Mouse (Mus musculus): ENCODE data around the gene Gprasp2. TPM values are rescaled to one million over a fixed set of nuclear protein-coding genes. Genes with fewer than 3 reads are reported as not detected.
"Not testable (repeated sequence)": the region's sequence is repeated elsewhere in the genome, so short reads cannot be mapped to it uniquely, and the experiment has no call there.

The Gprasp2 gene
- total RNA-seq (2021), result 10 to 100 TPM; 20.6 to 22.5 TPM
- long read RNA-seq, experiment 1, partial matches to known transcripts, result 0 of 3 reads
- long read RNA-seq, experiment 1, other reads (novel, unspliced or antisense), result 1 of 3 reads
- long read RNA-seq, experiment 2, partial matches to known transcripts, result 10 of 16 reads
- long read RNA-seq, experiment 2, other reads (novel, unspliced or antisense), result 3 of 16 reads

DNA sequence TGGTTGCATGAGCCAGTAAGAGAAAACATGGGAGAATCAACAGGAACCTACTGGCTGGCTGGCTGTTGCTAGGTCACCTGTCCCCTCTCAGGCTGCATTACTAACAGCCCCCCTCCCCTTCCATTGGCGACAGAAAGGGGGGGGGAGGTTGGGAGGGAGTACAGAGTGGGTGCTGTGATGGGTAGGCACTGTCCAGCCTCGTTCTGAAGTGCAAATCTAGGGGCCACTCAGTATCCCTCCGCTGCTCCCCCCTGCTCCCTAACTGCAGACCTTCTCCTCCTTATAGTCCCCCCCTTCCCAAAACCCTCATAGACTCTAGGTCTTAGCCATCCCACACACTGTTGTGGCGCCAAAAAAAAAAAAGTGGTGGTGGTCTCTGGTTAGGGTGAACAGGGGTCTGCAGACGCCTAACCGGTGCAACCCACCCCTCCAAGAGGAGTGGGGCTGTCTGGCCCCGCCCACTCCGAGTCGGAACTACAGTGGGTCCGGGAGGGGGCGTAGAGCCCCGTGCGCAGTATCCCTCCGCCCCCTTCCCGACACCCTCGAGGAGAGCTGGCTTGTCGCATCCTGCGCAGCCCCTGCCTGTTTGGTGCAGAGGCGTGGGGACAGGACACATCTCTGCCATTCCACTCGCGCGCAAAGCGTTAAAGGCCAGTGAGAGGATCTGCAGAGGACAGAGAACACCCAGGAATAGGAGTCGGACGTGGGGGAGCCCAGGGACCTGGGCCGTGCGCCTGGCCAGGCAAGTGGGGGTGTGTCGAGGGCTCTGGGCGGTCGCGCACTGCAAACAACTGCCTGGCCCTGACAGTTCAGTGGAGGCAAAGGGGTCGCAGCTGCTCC is at the start of gene Gprasp2:
Gene Gprasp2, plus strand, starts transcription at position 514 of the 840 bp plus-strand sequence.
- DNase-seq, result peak; percentile 19 to 40

GRCm38 (mm10) chrX:135791536-135791935 is 47.3 kb upstream of the Gprasp2 start:
- DNase-seq, result no peak

DNA sequence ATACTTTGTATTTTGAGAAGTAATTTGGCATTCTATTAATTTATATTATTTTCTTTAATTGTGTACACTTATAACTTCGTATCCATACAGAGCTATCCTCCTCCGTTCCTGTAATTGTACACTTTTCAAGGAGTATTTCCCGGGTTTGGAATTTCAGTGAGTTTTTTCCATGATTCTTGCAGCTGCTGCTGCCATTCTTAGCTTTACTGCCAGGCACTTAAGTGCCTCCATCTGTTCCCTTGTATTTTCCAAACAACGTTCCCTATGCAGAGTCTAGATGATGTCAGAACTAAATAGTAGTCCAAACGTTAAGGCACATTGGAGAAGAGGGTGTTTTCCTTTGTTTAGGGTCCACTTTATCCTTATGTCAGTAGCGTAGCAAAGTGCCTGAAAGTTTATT is 46.5 kb upstream of the Gprasp2 start:
- no peak for DNase-seq

DNA sequence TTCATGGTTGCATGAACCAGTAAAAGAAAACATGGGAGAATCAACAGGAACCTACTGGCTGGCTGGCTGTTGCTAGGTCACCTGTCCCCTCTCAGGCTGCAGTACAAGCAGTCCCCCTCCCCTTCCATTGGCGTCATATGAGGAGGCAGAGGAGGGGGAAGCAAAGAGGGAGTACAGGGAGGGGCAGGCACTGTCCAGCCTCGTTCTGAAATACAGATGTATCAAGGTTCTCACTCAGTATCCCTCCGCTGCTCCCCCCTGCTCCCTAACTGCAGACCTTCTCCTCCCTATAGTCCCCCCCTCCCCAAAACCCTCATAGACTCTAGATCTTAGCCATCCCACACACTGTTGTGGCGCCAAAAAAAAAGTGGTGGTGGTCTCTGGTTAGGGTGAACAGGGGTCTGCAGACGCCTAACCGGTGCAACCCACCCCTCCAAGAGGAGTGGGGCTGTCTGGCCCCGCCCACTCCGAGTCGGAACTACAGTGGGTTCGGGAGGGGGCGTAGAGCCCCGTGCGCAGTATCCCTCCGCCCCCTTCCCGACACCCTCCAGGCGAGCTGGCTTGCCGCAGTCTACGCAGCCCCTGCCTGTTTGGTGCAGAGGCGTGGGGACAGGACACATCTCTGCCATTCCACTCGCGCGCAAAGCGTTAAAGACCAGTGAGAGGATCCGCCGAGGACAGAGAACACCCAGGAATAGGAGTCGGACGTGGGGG is 43.1 kb upstream of the Gprasp2 start:
- peak; percentile 50 to 55 for DNase-seq

DNA sequence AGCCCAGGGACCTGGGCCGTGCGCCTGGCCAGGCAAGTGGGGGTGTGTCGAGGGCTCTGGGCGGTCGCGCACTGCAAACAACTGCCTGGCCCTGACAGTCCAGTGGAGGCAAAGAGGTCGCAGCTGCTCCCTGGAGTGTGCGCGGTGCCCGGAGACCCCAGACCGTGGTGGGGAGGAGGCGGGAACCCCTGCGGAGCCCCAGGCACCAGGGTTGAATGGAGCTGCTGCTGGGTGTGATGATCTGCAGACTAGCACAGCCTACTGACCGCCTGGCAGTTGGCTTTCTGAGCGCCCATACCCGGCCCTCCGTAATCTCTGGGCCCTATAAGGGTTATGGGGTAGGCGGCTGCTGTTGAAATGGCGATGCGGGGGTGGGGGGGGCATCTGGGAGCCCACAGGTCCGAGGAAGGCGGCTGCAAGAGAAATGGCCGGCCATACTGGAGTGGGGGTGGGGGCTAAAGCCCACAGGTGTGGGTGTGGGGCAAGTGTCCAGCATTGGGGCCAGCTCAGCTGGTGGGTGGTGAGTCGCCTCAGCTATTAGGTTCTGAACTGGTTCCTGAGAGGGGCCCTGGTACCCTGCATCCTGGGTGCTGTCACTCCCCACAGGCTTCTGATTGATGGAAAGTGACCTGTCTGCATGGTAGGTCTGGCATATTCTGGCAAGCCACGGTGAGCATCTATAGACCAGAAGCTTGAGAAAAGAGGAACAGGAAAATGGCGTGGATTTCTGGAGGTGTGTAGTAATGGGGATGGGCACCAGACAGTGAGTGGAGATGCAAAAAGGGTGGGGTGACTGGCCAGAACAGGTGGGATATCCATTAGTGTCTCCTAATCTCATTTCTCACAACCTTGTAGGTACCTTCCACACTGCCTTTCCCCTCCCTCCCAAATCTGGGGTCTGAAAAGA is 42.3 kb upstream of the Gprasp2 start:
- not testable (repeated sequence) for DNase-seq

DNA sequence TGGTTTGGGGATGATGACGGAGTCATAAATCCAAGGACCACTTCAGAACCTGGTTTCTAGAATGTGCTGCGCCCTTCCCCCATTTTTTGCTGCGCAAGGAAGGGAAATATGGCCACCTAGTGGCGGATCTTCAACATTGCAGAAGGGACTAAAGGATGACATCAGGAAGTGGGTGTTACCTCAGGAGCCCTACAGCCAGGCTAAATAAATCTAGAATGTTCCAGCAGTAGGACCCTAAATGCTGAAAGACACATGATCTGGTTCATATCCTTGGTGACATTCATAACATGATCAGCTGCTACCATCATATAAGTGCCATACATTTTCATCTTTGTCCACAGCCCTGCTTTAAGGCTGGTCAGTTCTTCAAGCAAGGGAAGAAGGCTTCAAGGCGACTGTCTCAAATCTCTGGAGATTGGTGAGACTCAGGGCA is 41.6 kb upstream of the Gprasp2 start, which contains the start of gene Bhlhb9:
Gene Bhlhb9, plus strand, starts transcription at position 383 of the 433 bp plus-strand sequence.
- peak; percentile 34 to 43 for DNase-seq

DNA sequence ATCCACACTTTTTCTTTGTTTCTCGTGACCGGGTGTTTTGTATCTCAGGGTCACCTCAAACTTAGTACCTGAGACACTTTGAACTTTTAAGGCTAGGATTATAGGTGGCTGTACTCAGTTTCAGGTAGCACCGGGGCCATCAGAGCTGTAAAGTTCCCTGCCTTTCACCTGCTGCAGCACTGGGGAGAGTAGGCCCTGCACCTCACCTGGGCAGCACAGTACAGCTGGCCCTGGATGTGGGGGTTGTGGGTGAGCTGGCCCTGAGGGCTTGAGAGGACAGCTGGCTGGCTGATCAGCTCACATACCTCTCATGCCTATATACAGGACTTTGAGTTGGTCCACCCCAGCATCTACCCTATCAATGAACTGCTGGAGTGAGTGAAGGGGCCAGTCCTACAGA is 34.7 kb upstream of the Gprasp2 start:
- DNase-seq, result no peak

DNA sequence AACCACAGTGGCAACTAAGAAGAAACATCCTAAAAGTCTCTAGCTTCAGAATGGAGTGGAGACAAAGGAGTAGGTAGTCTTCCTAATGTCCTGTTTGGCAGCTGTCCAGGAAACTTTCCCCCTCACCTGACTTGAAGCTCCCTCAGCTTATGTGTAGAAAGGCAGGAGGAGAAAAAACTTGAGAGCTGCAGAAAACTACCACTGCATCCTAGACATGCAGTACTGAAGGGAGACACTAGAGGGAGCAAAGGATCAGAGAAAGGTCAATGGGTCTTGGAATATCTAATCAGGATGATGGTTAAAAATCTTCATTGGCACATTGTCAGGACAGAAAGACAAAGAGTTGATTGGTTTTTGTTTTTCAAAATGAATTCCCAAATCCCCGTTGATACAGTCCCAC is 33.1 kb upstream of the Gprasp2 start:
- peak in 1 of 2 experiments; percentile 35 for DNase-seq

GRCm38 (mm10) chrX:135835896-135836295 is 2.9 kb upstream of the Gprasp2 start:
- DNase-seq, result not testable (repeated sequence)

DNA sequence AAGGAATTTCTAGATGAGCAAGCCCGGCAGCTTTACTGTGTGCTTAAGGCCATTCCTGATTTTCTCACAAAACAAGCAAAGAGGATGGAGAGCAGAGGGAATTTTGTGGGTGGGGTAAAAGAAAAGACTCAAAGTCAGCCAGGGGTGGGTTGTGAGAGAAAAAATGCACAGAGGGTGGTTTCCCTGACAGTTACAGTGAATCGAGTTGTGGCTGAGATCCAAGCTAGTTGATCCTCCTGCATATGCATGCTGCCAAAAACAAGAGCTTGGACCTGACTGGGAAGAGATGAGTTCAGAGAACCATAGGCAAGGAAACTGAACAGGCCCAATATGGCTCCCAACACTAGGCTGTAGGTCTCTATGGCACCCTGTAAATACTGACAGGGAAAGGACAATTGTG is 938 bp upstream of the Gprasp2 start:
- no peak for DNase-seq

DNA sequence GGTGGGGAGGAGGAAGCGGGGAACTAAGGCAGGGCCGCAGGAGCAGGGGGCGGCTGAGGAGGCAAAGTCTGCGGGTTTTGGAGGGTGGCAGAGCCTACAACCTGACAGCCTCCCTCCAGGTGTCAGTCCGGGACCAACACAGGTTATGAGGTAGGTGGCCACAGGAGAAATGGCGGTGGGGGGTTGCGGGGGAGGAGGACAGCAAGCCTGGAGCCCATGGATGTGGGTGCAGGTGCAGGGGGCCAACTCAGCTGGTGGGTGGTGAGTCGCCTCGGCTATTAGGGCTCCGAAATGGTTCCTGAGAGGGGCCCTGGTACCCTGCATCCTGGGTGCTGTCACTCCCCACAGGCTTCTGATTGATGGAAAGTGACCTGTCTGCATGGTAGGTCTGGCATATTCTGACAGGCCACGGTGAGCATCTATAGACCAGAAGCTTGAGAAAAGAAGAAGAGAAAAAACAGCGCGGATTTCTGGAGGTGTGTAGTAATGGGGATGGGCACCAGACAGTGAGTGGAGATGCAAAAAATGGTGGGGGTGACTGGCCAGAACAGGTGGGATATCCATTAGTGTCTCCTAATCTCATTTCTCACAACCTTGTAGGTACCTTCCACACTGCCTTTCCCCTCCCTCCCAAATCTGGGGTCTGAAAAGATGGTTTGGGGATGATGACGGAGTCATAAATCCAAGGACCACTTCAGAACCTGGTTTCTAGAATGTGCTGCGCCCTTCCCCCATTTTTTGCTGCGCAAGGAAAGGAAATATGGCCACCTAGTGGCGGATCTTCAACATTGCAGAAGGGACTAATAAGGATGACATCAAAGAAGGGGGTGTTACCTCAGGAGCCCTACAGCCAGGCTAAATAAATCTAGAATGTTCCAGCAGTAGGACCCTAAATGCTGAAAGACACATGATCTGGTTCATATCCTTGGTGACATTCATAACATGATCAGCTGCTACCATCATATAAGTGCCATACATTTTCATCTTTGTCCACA is 860 bp downstream of the Gprasp2 start:
- DNase-seq, result peak; percentile 21 to 33

GRCm38 (mm10) chrX:135866806-135867205 is 28.0 kb downstream of the Gprasp2 start:
- peak in 1 of 2 experiments; percentile 3 for DNase-seq

DNA sequence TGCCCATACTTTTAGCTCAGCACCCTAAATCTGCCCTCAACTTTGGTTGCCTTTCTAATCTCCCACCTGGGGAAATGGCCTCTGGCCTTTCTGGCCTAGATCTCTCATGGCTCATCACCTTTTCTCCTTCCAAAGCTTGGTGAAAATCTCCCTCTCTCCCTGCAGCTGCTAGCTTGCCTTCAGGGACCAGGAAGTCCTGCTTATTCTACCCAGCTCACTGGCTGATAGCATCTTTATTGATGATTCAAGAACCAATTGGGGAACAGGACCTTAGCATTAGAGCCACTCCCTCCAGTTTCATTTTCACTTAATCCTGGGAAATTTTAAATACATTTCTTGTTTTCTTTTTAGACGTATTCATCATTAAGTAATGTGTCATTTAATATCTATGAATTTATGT is 37.8 kb downstream of the Gprasp2 start:
- DNase-seq, result no peak

GRCm38 (mm10) chrX:135879626-135880025 is 40.8 kb downstream of the Gprasp2 start:
- no peak for DNase-seq

DNA sequence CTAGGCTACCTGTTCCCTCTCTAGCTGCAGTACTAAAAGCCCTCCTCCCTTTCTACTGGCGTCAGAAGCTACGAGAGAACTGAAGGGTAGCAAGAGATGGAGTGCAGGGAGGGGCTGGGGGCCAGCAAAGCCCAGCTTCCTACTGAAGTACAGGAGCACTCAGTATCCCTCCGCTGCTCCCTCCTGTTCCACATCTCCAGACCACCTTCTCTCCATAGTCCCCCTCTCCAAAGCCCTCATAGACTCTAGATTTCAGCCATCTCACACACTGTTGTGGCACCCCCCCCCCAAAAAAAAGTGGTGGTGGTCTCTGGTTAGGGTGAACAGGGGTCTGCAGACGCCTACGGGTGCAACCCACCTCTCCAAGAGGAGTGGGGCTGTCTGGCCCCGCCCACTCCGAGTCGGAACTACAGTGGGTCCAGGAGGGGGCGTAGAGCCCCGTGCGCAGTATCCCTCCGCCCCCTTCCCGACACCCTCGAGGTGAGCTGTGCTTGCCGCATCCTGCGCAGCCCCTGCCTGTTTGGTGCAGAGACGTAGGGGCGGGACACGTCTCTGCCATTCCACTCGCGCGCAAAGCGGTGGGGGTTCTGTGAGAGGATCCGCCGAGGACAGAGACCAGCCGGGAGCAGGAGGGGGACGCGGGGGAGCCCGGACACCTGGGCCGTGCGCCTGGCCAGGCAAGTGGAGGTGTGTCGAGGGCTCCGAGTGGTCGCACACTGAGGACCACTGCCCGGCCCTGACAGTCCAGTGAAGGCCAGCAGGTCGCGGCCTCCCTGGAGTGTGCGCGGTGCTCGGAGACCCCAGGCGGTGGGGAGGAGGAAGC is 46.8 kb downstream of the Gprasp2 start:
- peak; percentile 71 to 79 for DNase-seq

GRCm38 (mm10) chrX:135886234-135886585 is 47.4 kb downstream of the Gprasp2 start:
- peak; percentile 22 to 34 for DNase-seq
